Mouse (Mus musculus): Measurements from ENCODE around the gene Krt80.

- TF ChIP-seq CTCF (IDR thresholded peaks at IDR 0.05) (no peak), EP300 (IDR thresholded peaks at IDR 0.05) (no peak)
Measured at GRCm38 (mm10) chr15:101333648-101334047, 36.3 kb downstream of the Krt80 start.

All from lung, postnatal 0 days (tissue).